Mouse (Mus musculus) kidney, embryonic 14.5 days (tissue): ENCODE measurements around the gene Spem1. TPM values are rescaled to one million over a fixed set of nuclear protein-coding genes. Genes with fewer than 3 reads are reported as not detected.
A peak's percentile ranks its signal among the peaks of the same experiment; 100 is the strongest.
"Not testable (repeated sequence)": the region's sequence is repeated elsewhere in the genome, so short reads cannot be mapped to it uniquely, and the experiment has no call there.

Experiments
- ATAC-seq: fragments of 200-750 bp; cut with Nextera tagmentation; 2 replicates; pipeline ENCODE4 v1.8.0; 2017; ENCODE audit warnings: moderate number of reproducible peaks, mild to moderate bottlenecking, moderate TSS enrichment, moderate library complexity; ENCODE audit not compliant: low FRiP score, low TSS enrichment
- H3K27ac ChIP-seq: fragments of 300-500 bp; sonication (generic); 2 replicates; pipeline ENCODE4 v1.5.1; 2014; ENCODE audit warnings: low read depth, mild to moderate bottlenecking, low read length, moderate library complexity, mixed read lengths
- H3K27me3 ChIP-seq: fragments of 300-500 bp; sonication (generic); 2 replicates; pipeline ENCODE4 v1.6.1; 2014; ENCODE audit warnings: mild to moderate bottlenecking, low read length; ENCODE audit not compliant: control insufficient read depth, insufficient read depth
- H3K36me3 ChIP-seq: fragments of 300-500 bp; sonication (generic); 2 replicates; pipeline ENCODE4 v1.6.1; 2014; ENCODE audit warnings: low read length, mixed read lengths; ENCODE audit not compliant: control insufficient read depth, insufficient read depth
- H3K4me1 ChIP-seq: fragments of 300-500 bp; sonication (generic); 2 replicates; pipeline ENCODE4 v1.6.1; 2014; ENCODE audit warnings: low read length, mixed read lengths; ENCODE audit not compliant: control insufficient read depth, insufficient read depth
- H3K4me2 ChIP-seq: fragments of 300-500 bp; sonication (generic); replicated peaks from 2 replicates; pipeline ENCODE4 v1.6.1; 2014; ENCODE audit warnings: low read depth, mild to moderate bottlenecking, low read length
- H3K4me3 ChIP-seq: fragments of 300-500 bp; sonication (generic); 2 replicates; pipeline ENCODE4 v1.5.1; 2014; ENCODE audit warnings: mild to moderate bottlenecking, low read length
- H3K9ac ChIP-seq: fragments of 300-500 bp; sonication (generic); 2 replicates; pipeline ENCODE4 v1.6.1; 2014; ENCODE audit warnings: low read depth, mild to moderate bottlenecking, low read length, moderate library complexity
- H3K9me3 ChIP-seq: fragments of 300-500 bp; sonication (generic); 2 replicates; pipeline ENCODE4 v1.6.1; 2016; ENCODE audit warnings: low read length; ENCODE audit not compliant: control insufficient read depth
- WGBS: fragments of 180-500 bp; shearing (Covaris S2); extraction: QIAGEN DNeasy Blood & Tissue Kit; methylation state at CpG from one replicate; pipeline ENCODE4 v1.1.7; 2014; 5-methylcytosine and 5-hydroxymethylcytosine counted together
- polyA plus RNA-seq: library from polyadenylated mRNA; unstranded; fragments of >200 nt; fragmentation: Nextera tagmentation; extraction: Ambion mirVana; gene quantifications from 2 replicates; pipeline ENCODE4 v1.2.1, GENCODE M21; 2014

The Spem1 gene
- 0.27 TPM in 1 of 2 replicates, not detected in the other for polyA plus RNA-seq

DNA sequence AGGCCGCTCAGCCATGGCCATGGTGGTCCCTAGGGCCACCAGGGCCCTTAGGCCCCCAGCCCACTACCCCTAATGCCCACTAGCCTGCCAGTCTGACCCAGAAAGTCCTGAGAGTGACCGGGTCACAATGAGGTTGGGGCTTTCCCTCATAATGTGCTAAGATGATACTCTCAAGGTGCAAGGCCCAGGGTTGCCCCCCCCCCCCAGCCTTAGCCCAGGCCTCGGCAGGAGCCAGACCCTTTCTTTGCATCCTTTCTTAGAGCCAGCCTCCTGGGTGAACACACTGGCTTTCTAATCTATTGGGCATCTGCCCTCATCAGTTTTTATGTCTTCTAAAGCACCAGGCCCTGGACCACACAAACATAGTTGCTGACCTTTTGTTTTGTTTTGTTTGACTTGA lies at the start of gene Spem1:
Gene Spem1, minus strand, starts transcription at position 101 of the 400 bp plus-strand sequence.
- Histone ChIP-seq H3K9ac (no peak within 1 kb of the TSS), H3K9me3 (0 out of 2 replicates have a peak, but pooled peaks cover 3% of the 10 kb centered on the region), H3K4me2 (no peak within 1 kb of the TSS), H3K36me3 (peaks cover 26% of the 10 kb centered on the region), H3K4me1 (no peaks in the 10 kb centered on the region), H3K4me3 (no peak within 1 kb of the TSS), H3K27me3 (no peaks in the 10 kb centered on the region), H3K27ac (no peak within 1 kb of the TSS)
- no peak for ATAC-seq
- 84% methylated on average over 3 of the region's 3 CpGs for WGBS

DNA sequence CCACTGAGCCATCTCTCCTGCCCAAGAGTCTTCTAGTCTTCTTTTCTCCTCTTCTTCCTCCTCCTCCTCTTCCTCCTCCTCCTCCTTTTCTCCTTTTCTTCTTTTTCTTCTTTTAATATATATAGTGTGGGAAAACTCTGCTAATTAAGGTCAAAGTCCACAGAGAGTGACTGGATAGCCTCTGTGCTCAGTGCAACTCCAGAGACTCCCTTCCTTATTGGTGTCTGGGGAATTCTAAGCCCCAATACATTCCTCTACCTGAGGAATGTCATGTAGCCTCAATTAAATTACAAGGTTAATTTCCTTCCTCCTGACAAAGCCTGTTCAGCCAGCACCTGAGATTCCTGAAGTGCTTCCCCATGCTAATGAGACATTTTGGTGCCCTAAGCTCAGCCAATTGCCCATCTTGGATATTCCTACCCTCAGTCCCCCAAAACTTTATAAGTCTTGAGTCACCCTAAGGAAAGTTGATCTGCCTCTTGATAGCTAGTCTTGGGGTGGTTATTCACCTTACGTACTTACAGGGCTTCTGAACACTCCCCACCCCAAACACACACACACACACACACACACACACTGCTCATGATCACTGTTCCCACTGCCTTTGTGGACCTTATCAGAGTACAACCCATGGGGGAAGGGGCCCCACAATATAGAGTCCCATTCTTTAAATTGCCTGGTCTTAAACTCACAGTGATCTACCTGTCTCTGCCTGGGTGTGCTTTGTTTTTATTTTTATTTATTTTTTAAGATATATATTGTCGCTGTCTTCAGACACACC lies 48.5 kb upstream of the Spem1 start:
- no peak overlapping the region for H3K4me2 ChIP-seq
- H3K9me3 ChIP-seq, result no peaks in the 10 kb centered on the region
- no peak overlapping the region for H3K4me3 ChIP-seq
- H3K4me1 ChIP-seq, result no peaks in the 10 kb centered on the region
- 94% methylated on average over 2 of the region's 2 CpGs for WGBS
- H3K36me3 ChIP-seq, result no peaks in the 10 kb centered on the region
- no peaks in the 10 kb centered on the region for H3K27me3 ChIP-seq
- no peak for ATAC-seq
- no peak overlapping the region for H3K9ac ChIP-seq
- H3K27ac ChIP-seq, result no peak overlapping the region

DNA sequence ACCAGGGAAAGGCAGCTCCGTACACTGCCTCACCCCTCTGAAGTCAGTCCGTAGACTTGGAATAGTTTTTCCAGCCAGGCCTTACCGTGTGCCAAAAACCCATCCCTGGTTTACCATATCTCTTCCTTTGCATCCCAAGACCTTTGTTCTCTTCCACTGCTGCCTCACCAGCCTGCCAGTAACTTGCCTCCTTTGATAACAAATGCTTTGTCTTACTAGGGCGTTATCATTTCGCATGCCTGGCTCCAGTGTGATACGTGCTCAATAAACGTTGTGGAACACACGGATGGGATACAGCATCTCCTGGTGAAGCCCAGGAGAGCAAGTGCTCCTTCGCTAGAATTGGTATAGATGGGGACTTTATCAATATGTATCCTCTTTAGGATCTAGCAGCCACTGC lies 45.4 kb upstream of the Spem1 start:
- no peak for ATAC-seq
- 75% methylated on average over 9 of the region's 9 CpGs for WGBS
- Histone ChIP-seq H3K4me3 (no peak overlapping the region), H3K36me3 (no peaks in the 10 kb centered on the region), H3K4me2 (no peak overlapping the region), H3K27ac (no peak overlapping the region), H3K9me3 (no peaks in the 10 kb centered on the region), H3K4me1 (no peaks in the 10 kb centered on the region), H3K9ac (no peak overlapping the region), H3K27me3 (no peaks in the 10 kb centered on the region)

DNA sequence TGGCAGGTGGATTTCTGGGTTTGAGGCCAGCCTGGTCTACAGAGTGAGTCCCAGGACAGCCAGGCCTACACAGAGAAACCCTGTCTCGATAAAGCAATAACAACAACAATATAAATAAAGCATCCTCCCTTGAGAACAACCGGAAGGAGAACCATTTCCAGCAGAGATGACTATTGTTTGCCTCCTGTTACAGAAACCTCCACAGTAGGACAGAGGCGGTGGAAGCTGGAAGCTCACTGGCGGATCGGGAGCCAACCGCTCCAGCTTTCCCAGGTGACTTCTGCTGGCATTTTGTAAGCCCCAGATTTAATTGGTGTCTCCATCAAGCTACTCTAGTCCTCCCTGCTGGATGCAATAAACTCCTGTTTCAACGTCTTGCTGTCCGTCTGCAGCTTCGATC lies 43.6 kb upstream of the Spem1 start:
- Histone ChIP-seq H3K4me3 (no peak overlapping the region), H3K9ac (no peak overlapping the region), H3K4me2 (no peak overlapping the region), H3K4me1 (no peaks in the 10 kb centered on the region), H3K27ac (no peak overlapping the region), H3K27me3 (no peaks in the 10 kb centered on the region), H3K36me3 (no peaks in the 10 kb centered on the region), H3K9me3 (no peaks in the 10 kb centered on the region)
- no peak for ATAC-seq
- WGBS, result 82% methylated on average over 9 of the region's 9 CpGs

DNA sequence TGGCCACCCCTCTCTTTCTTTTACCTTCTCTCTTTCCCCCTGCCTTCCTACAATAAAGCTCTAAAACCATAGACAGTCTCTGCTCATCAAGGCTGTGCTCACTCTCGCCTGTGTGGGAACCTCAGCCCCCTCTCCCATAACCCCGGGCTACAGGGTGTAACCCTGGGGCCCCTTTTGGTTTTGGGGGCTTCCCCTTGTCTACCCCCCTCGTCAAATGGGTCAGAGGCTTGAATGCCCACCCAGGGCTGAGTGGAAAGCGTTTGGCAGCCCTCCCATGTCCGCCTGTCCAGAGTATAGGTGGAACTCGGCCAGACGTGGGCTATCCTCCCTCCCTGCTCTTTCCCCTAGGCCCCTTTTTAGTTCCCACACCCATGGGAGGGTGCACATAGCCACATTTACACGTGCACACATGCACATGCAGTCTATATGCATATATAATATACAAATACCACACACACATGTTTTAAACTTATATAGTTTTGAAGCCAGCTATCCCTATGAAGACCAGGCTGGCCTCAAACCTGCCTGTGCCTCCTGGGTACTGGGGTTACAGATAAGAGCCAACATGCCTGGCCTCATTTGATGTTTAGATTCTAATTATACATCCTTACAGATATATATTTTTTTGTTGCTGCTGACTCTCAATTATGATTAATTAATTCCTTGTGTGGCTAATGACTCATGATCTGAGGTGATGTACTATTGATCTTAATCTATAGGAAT lies 42.3 kb upstream of the Spem1 start:
- Histone ChIP-seq H3K4me2 (no peak overlapping the region), H3K27me3 (no peaks in the 10 kb centered on the region), H3K36me3 (no peaks in the 10 kb centered on the region), H3K4me1 (no peaks in the 10 kb centered on the region), H3K9ac (no peak overlapping the region), H3K9me3 (no peaks in the 10 kb centered on the region), H3K27ac (no peak overlapping the region), H3K4me3 (no peak overlapping the region)
- no peak for ATAC-seq
- 44% methylated on average over 8 of the region's 8 CpGs for WGBS

DNA sequence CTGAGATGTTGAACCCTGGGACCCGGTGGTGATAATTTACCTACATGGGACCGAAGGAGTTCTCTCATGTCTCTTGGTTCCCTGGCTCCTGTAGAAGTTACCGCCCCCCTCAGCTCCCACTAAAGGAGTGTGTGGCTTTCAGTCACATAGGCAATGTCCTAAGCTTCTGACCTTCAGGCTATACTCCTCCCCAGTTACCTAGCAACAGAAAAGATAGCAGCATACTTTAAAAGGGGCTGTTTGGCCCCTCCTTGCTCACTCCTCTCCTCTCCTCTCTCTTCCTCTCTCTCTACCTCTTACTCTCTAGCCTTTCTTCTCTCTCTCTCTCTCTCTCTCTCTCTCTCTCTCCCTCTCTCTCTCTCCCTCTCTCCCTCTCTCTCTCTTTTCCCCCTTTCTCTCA lies 41.7 kb upstream of the Spem1 start:
- H3K27me3 ChIP-seq, H3K27ac ChIP-seq, H3K9me3 ChIP-seq, H3K4me2 ChIP-seq, ATAC-seq, H3K9ac ChIP-seq, H3K4me1 ChIP-seq, H3K4me3 ChIP-seq, H3K36me3 ChIP-seq: not testable (repeated sequence)
- WGBS, result 55% methylated on average over 3 of the region's 3 CpGs

DNA sequence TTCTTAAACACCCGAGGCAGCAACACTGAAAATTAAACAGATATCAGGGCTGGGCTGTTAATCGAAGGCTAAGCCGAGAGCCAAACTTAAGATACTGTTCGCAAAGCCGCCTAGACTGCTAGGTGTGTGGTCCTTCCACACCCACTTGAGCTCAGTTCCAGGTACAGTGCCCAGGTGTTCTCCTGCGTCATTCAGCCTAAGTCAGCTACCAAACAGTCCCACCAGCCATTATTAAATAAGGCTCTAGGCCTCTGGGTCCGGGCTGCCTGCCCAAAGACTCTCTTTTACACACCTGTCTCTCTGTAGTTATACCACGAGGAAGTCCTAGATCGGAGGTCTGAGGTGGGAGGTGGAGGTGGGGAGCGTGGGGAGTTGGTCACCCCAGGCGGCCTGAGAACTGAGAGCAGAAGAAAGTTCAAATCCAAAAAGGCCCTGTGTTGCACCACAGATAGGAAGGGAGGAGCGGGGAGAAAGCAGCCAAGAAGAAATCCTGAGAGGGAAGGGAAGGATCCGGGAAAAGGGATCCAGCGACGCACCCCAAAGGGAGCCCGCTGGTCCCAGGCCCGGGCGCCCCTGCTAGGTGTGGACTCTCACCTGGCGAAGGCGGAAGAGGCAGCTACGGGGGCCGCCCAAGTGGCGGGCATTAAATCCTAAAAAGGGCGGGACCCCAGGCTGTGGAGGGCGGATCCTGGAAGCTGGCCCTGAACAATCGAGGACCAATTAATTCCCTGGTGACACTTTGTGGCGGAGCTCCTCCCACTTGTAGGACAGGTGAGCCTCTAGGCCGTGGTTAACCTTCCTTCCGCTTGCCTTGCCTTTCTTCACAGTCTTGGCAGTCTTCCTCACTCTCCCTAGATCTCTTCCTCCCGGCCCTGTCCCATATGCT lies 36.4 kb upstream of the Spem1 start, which contains the start of gene Tnk1:
Gene Tnk1, minus strand, starts transcription at position 618 of the 886 bp plus-strand sequence.
- peak within 1 kb of the TSS; percentile 29 for H3K4me2 ChIP-seq
- peaks cover 4% of the 10 kb centered on the region; the same call in 1 of the 2 replicates for H3K4me1 ChIP-seq
- peak; percentile 36; the same call in 1 of the 2 replicates for ATAC-seq
- H3K36me3 ChIP-seq, result no peaks in the 10 kb centered on the region
- H3K9me3 ChIP-seq, result no peaks in the 10 kb centered on the region
- peak within 1 kb of the TSS; percentile 20 for H3K4me3 ChIP-seq
- peaks cover 9% of the 10 kb centered on the region for H3K27me3 ChIP-seq
- WGBS, result 18% methylated on average over 30 of the region's 30 CpGs
- H3K27ac ChIP-seq, result no peak within 1 kb of the TSS
- H3K9ac ChIP-seq, result peak within 1 kb of the TSS; percentile 50; the same call in 1 of the 2 replicates

DNA sequence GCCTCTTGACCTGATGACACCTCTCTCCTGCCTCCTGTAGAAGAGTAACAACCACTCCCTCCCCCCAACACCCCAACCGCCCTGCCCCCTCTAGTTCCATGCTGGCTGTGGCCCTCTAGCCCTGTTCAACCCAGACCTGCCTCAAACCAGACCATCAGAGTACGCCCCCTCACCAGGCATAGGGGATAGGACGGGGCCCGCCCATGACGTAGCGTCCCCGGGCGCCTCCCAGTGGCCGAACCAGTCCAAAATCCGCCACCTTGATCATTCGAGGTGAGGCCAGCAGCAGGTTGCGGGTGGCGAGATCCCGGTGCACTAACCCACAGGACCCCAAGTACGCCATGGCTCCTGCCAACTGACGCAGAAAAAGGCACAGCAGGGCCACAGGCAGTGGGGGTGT lies 33.4 kb upstream of the Spem1 start:
- Histone ChIP-seq H3K4me3 (no peak overlapping the region; the same call in 1 of the 2 replicates), H3K4me1 (peaks cover 4% of the 10 kb centered on the region; the same call in 1 of the 2 replicates), H3K9me3 (no peaks in the 10 kb centered on the region), H3K36me3 (peaks cover 20% of the 10 kb centered on the region), H3K9ac (peak overlapping the region; percentile 12; the same call in 1 of the 2 replicates), H3K27me3 (peaks cover 9% of the 10 kb centered on the region), H3K4me2 (no peak overlapping the region), H3K27ac (no peak overlapping the region)
- peak; percentile 66 for ATAC-seq
- WGBS, result 24% methylated on average over 16 of the region's 16 CpGs
